Mouse (Mus musculus): ENCODE measurements around the gene Pax2. TPM values are rescaled to one million over a fixed set of nuclear protein-coding genes. Genes with fewer than 3 reads are reported as not detected.
A peak's percentile ranks its signal among the peaks of the same experiment; 100 is the strongest.
"Not testable (repeated sequence)": the region's sequence is repeated elsewhere in the genome, so short reads cannot be mapped to it uniquely, and the experiment has no call there.

Gene Pax2
- total RNA-seq, 2 experiments from 2014 or later = not detected

- no peak for DNase-seq (ENCODE audit: extremely low spot score in 1 of 2, low spot score in 2 of 2)
- intact Hi-C loops (cut with DNase I) = no loop called here
Measured at GRCm38 (mm10) chr19:44818676-44819075, 62.8 kb downstream of the Pax2 start.

DNA sequence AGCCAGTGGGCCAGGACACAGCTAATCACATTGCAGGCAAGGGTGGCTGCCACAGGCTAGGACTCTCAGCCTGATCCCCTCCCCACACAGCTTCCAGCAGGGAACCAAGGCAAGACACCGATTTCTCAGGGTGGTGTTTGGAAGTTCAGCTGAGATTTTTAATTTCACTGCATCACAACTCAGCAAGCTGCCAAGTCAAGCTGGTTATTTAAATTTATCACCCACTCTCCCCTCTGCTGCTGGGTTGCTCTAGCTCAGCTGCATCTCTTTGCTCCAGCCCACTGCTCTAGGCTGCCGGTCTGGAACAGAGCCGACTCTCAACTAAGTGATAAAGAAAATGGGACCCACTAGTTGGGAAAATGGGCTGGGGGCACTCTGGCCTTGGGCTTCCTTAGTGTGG lies 65.7 kb downstream of the Pax2 start:
- intact Hi-C loops (cut with DNase I) = loop anchor here (5.0 kb wide), 1 partner anchor 61 kb away; no protein-coding TSS in a partner anchor

GRCm38 (mm10) chr19:44822295-44822694 lies 66.5 kb downstream of the Pax2 start:
- DNase-seq (ENCODE audit: extremely low spot score in 1 of 2, low spot score in 2 of 2) = no peak
- intact Hi-C loops (cut with DNase I) = loop anchor here (5.0 kb wide), 1 partner anchor 60 kb away; no protein-coding TSS in a partner anchor

More for the DNA sequence above, 65.7 kb downstream of the Pax2 start:
- DNase-seq (ENCODE audit: extremely low spot score in 1 of 2, low spot score in 2 of 2) = peak in 1 of 2 experiments; percentile 11

DNA sequence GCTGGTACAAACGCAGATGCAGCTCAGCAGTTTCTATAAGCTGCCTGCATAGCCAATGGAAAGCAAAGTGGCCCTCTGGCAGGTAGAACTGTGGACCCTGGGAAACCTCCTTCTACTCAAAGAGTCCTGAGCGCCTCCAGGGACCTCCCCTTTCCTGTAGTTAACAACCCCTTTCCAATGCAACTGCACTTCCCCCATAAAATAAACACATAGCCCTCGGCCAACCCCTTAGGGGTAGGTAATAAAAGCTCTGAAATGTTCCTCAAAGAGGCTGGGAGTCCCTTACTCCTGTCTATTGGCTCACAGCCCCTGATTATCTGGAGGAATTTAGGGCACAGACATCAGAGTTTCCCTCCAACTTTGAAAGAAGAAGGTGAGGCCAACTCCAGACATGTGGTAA lies 67.8 kb downstream of the Pax2 start:
- no peak for DNase-seq (ENCODE audit: extremely low spot score in 1 of 2, low spot score in 2 of 2)
- intact Hi-C loops (cut with DNase I) = loop anchor here (5.0 kb wide), 1 partner anchor 59 kb away; no protein-coding TSS in a partner anchor

DNA sequence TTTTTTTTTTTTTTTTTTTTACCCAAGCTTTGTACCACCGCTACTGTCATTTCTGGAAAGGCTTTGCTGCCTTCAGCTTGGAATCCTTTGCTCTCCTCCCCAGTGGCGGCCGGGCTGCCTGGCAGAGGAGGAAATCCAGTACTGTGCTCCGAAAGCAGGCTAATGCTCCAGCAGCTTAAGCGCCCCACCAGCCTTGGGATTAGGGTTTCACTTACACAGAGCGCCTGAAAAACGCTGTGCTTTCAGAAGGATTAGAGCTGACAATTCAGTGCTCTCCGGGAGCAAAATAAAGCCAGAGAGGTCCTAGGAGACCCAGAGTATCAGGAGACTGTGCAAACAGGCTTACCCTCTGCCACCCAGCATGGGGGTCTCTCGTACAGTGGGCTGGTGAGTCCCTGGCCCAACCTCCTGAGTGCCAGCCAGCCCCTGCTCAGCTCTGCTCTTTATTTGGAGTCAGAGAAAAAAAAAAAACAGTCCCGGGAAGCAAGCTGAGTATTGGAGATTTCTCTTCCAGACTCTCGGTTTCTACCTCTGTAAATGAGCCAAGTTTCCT lies 69.4 kb downstream of the Pax2 start:
- intact Hi-C loops (cut with DNase I) = no loop called here
- DNase-seq (ENCODE audit: extremely low spot score in 1 of 2, low spot score in 2 of 2) = no peak

- intact Hi-C loops (cut with DNase I) = no loop called here
Measured at GRCm38 (mm10) chr19:44825819-44826218, 70.0 kb downstream of the Pax2 start.

DNA sequence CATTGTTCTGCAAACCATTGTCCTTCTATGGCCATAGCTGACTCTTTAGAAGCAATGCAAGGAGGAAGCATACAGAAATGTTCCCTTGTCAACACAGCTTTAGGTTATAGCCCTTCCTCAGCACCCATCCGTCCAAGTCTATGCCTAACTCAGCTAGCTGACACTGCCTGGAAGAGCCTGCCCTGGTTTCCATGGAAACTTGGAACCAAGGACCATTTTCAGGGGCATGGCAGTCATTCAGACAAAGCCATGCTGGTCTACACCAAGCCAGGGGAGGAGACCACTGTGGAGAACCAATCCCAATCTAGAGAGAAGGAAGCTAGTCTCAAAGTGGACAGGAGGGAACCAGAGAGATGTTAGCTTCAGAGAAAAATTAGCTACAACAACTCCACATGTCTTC lies 77.5 kb downstream of the Pax2 start:
- intact Hi-C loops (cut with DNase I) = no loop called here

More at GRCm38 (mm10) chr19:44825819-44826218, 70.0 kb downstream of the Pax2 start:
- no peak for DNase-seq (ENCODE audit: extremely low spot score in 1 of 2, low spot score in 2 of 2)

DNA sequence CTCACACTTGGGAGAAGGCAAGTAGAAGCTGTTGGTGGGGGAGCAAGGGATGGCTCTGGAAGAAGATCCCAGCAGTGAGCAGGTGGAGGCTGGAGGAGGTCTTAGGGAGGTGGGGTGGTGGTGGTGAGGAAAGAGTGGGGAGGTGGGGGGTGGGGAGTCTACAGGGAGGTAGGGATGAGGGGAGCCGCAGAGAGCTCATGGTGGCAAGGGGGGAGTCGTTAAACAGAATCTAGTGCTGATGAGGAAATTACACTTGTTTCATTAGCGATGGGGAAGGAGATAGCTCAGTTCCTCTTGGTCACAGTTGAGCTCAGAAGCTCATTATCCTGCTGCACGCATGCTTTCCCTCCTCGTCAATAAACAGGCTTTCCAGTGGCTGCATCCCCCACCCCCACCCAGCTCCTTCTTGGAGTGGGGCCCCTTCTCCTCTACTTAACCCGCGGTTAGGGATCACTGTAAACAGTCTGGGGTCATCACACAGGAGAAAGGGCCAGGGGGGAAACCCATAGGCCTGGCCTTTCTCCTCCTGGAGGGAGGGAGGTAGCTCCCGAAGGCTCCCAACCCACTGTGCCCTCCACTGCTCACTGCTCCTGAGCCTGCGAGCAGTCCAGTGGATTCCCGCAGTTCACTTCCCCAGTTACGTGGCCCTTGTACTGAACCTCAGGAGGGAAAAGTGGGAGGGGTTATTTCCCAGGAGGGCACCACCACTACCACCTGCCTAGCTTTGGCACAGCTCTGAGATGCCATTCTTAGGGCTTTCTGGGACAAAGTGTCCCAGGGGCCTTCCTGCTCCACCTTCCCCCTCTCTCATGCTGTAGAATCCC lies 78.6 kb downstream of the Pax2 start:
- intact Hi-C loops (cut with DNase I) = no loop called here
- no peak for DNase-seq (ENCODE audit: extremely low spot score in 1 of 2, low spot score in 2 of 2)

More for the DNA sequence above, 77.5 kb downstream of the Pax2 start:
- DNase-seq (ENCODE audit: extremely low spot score in 1 of 2, low spot score in 2 of 2) = no peak

- intact Hi-C loops (cut with DNase I) = no loop called here
- no peak for DNase-seq (ENCODE audit: extremely low spot score in 1 of 2, low spot score in 2 of 2)
Measured at GRCm38 (mm10) chr19:44835042-44835930, 79.4 kb downstream of the Pax2 start.

- intact Hi-C loops (cut with DNase I) = no loop called here
- peak in 1 of 2 experiments; percentile 34 for DNase-seq (ENCODE audit: extremely low spot score in 1 of 2, low spot score in 2 of 2)
Measured at GRCm38 (mm10) chr19:44835931-44836861, 80.4 kb downstream of the Pax2 start.

DNA sequence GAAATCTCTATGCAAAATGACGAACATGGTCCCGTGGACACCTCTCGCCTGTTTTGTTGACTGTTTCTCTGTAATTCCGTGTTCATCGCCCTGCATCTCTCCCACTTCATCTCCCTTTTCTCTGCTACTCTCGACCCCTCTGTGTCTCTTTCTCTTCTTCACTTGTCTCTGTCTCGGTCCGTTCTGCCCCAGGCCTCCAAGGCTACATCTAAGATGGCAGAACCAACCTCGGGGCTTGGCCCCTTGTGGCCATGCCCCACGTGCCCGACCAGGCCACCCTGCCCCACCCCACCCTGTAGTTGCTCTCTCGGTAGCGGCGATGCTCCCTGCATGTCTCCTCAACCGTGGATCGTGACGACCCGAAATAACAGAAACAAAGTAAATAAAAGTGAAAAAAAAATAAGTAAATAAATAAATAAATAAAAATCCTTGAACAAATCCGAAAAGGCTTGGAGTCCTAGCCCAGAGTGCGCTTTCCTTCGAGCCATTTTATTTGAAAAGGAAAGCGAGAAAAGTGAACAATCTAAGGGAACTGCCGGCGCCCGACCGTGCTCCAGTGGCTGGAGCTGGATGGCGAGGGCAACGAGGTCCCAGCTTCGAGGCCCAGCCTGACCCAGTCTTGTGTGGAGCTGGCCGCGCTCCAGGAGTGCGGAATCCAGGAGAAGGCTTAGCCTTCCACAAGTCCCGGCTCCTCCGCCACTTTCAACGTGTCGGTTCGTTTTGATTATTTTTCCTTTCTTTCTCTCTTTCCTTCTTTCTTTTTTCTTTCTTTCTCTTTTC lies 81.8 kb downstream of the Pax2 start:
- DNase-seq (ENCODE audit: extremely low spot score in 1 of 2, low spot score in 2 of 2) = no peak
- intact Hi-C loops (cut with DNase I) = no loop called here

DNA sequence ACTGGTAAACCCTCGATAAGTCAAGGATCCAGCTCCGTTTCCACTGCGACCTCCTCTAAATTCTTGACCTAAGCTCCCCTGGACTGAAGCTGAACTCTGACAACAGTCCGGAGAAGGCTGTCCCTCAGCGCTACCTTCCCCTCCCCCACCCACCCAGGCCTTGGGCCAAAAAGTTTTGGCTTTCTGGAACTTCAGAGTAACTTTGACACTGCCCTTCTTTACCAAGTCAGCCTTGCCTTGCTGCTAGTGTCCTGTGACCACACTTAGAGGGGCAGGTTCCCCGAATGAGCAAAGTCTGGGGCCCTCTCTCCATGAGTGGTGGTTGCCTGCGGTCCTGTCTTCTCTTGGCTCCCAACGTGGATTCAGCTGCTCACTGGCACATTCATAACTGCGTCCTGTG lies 82.5 kb downstream of the Pax2 start:
- intact Hi-C loops (cut with DNase I) = no loop called here
- DNase-seq (ENCODE audit: extremely low spot score in 1 of 2, low spot score in 2 of 2) = no peak

- intact Hi-C loops (cut with DNase I); DNase-seq (ENCODE audit: extremely low spot score in 1 of 2, low spot score in 2 of 2): not testable (repeated sequence)
Measured at GRCm38 (mm10) chr19:44842661-44843060, 86.8 kb downstream of the Pax2 start.

GRCm38 (mm10) chr19:44849465-44849864 lies 93.6 kb downstream of the Pax2 start:
- intact Hi-C loops (cut with DNase I) = no loop called here
- DNase-seq (ENCODE audit: extremely low spot score in 1 of 2, low spot score in 2 of 2) = no peak

DNA sequence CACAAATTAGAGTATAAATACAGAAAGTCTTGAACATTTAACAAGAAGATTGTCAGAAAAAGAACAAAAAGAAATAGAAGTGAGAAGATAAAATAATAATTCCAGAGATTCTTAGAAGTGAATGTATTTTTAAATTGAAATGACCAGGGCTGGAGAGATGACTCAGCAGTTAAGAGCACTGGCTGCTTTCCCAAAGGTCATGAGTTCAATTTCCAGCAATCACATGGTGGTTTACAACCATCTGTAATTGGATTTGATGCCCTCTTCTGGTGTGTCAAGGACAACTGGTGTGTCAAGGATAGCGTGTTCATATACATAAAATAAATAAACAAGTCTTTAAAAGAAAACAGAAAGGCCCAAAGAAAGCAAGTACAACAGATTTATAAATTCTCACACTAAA lies 102.8 kb downstream of the Pax2 start:
- intact Hi-C loops (cut with DNase I) = no loop called here
- no peak for DNase-seq (ENCODE audit: extremely low spot score in 1 of 2, low spot score in 2 of 2)

GRCm38 (mm10) chr19:44868766-44869165 lies 112.9 kb downstream of the Pax2 start:
- intact Hi-C loops (cut with DNase I) = no loop called here
- DNase-seq (ENCODE audit: extremely low spot score in 1 of 2, low spot score in 2 of 2) = no peak

DNA sequence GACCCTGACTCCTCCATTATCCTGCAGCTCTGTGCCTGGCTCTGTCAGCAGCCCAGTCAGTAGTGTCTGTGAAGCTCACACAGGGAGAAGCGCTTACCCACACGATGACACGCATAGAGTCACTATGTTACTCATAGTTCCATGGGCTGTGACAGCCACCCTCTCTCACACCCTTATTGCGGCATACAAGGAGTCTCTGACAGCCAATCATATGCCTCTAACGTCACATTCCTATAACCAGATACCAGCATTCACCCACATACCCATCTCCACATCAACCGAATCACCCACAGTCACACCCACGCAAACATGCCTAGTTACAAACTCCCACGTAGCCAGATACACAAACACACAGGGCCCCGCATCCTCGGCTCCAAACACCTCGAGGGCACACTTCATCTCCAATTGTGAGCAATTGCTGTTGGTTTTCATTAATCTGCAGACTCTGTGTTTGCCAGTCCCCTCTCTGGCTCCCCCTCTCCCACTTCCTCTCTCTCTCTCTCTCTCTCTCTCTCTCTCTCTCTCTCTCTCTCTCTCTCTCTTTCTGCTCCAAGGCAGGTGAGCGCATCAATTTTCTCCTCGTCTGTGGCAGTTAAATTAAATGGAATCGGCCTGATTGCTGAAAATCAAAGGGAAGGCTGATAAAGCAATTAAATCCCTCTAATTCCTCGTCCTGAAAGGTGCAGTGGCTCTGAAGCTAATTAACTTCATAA lies 118.5 kb downstream of the Pax2 start:
- DNase-seq (ENCODE audit: extremely low spot score in 1 of 2, low spot score in 2 of 2) = no peak

More for the DNA sequence above, 118.5 kb downstream of the Pax2 start:
- intact Hi-C loops (cut with DNase I) = no loop called here

Data from left cerebral cortex, postnatal 10 days (tissue).